ENCODE assay signal across 10 mouse cellular contexts in genomic region chr4:135241669-135242068, GRCm38 (mm10). TPM values are rescaled to one million over a fixed set of nuclear protein-coding genes. Genes with fewer than 3 reads are reported as not detected.
DNase-seq lines count a peak whose midpoint lies in the region; ATAC-seq and TF ChIP-seq lines count a peak whose summit lies in the region.
"Had no signal": no experiment of that assay in that cellular context is flagged by ENCODE, and none has a peak within 500 bp of the region (broad histone marks: within the 10 kb centered on the region; RNA-seq: fewer than 3 reads in every experiment).

No protein-coding gene starts in this region.

- H3K36me3 ChIP-seq in heart, adult 2 months (ENCODE audit: control insufficient read depth, insufficient read depth, low read length): peaks cover 27% of the 10 kb centered on the region
- H3K36me3 ChIP-seq in neural tube, embryonic 13.5 days: peaks cover 8% of the 10 kb centered on the region; the same call in 1 of the 2 replicates
- no peaks in the 10 kb centered on the region for H3K36me3 ChIP-seq in neural tube, embryonic 15.5 days
- H3K36me3 ChIP-seq in liver, embryonic 11.5 days (ENCODE audit: control insufficient read depth, insufficient read depth, low read length): peaks cover 6% of the 10 kb centered on the region

- TF ChIP-seq POLR2A in heart, adult 2 months (IDR thresholded peaks at IDR 0.05; ENCODE audit: insufficient read depth, low read depth, low read length): no peak

- DNase-seq in heart, adult 2 months: no peak
- DNase-seq in heart, postnatal 25 days (ENCODE audit: low spot score): no peak
- DNase-seq in liver, embryonic 11.5 days (ENCODE audit: low spot score): no peak
- no peak for DNase-seq in thymus, postnatal 10 days (ENCODE audit: low spot score in 2 of 2)
- no peak for DNase-seq in spleen, postnatal 36 days (ENCODE audit: low spot score in 2 of 2)
- DNase-seq: adrenal gland, postnatal 25 days; layer of hippocampus, postnatal 36 days had no signal

- no peak for TF ChIP-seq CTCF in heart, adult 2 months (IDR thresholded peaks at IDR 0.05)

- peaks cover 10% of the 10 kb centered on the region for H3K79me2 ChIP-seq in heart, adult 2 months (replicated peaks; ENCODE audit: control insufficient read depth, insufficient read depth, low read length)

- H3K27me3 ChIP-seq in heart, adult 2 months (ENCODE audit: control insufficient read depth, insufficient read depth, low read length): no peaks in the 10 kb centered on the region
- H3K27me3 ChIP-seq in neural tube, embryonic 13.5 days: no peaks in the 10 kb centered on the region
- H3K27me3 ChIP-seq in neural tube, embryonic 15.5 days (replicated peaks): no peaks in the 10 kb centered on the region
- H3K27me3 ChIP-seq in liver, embryonic 11.5 days (replicated peaks; ENCODE audit: control insufficient read depth, insufficient read depth, low read length): no peaks in the 10 kb centered on the region

- H3K4me3 ChIP-seq in heart, adult 2 months: no peak overlapping the region
- H3K4me3 ChIP-seq in neural tube, embryonic 13.5 days: no peak overlapping the region
- no peak overlapping the region for H3K4me3 ChIP-seq in neural tube, embryonic 15.5 days (replicated peaks)
- H3K4me3 ChIP-seq in liver, embryonic 11.5 days (ENCODE audit: low read depth, low read length): no peak overlapping the region

- H3K9me3 ChIP-seq in neural tube, embryonic 13.5 days: no peaks in the 10 kb centered on the region
- no peaks in the 10 kb centered on the region for H3K9me3 ChIP-seq in neural tube, embryonic 15.5 days (replicated peaks)
- no peaks in the 10 kb centered on the region for H3K9me3 ChIP-seq in liver, embryonic 11.5 days (ENCODE audit: control insufficient read depth, low read length)

- H3K4me2 ChIP-seq in neural tube, embryonic 13.5 days: no peak overlapping the region
- no peak overlapping the region for H3K4me2 ChIP-seq in neural tube, embryonic 15.5 days
- peak overlapping the region; percentile 44 for H3K4me2 ChIP-seq in liver, embryonic 11.5 days

- no peak overlapping the region for H3K9ac ChIP-seq in heart, adult 2 months (ENCODE audit: low read depth, low read length)
- no peak overlapping the region for H3K9ac ChIP-seq in neural tube, embryonic 13.5 days
- H3K9ac ChIP-seq in neural tube, embryonic 15.5 days (replicated peaks): no peak overlapping the region
- no peak overlapping the region; the same call in 1 of the 2 replicates for H3K9ac ChIP-seq in liver, embryonic 11.5 days (ENCODE audit: low read depth, low read length)

- 9% methylated on average over 5 of the region's 5 CpGs for WGBS in heart, adult 2 months
- WGBS in neural tube, embryonic 13.5 days: 55% methylated on average over 5 of the region's 5 CpGs
- WGBS in neural tube, embryonic 15.5 days: 50% methylated on average over 5 of the region's 5 CpGs
- WGBS in liver, embryonic 11.5 days: 26% methylated on average over 5 of the region's 5 CpGs

- peaks cover 31% of the 10 kb centered on the region for H3K4me1 ChIP-seq in heart, adult 2 months (ENCODE audit: control insufficient read depth, insufficient read depth, low read length)
- peaks cover 49% of the 10 kb centered on the region for H3K4me1 ChIP-seq in neural tube, embryonic 13.5 days (replicated peaks)
- H3K4me1 ChIP-seq in neural tube, embryonic 15.5 days: peaks cover 31% of the 10 kb centered on the region
- H3K4me1 ChIP-seq in liver, embryonic 11.5 days (replicated peaks; ENCODE audit: control insufficient read depth, insufficient read depth, low read length): peaks cover 63% of the 10 kb centered on the region

- ATAC-seq in neural tube, embryonic 13.5 days (ENCODE audit: low read depth): no peak
- no peak for ATAC-seq in neural tube, embryonic 15.5 days (ENCODE audit: low FRiP score)
- no peak for ATAC-seq in liver, embryonic 11.5 days (replicated peaks; ENCODE audit: low FRiP score)
- no peak for ATAC-seq in cerebellum, adult (ENCODE audit: insufficient number of reproducible peaks, low FRiP score, low TSS enrichment)

- intact Hi-C loops in heart, adult 2 months (cut with DNase I): no loop called here
- intact Hi-C loops in heart, postnatal 25 days (cut with DNase I): no loop called here

- no peak for TF ChIP-seq EP300 in heart, adult 2 months (IDR thresholded peaks at IDR 0.05; ENCODE audit: insufficient read depth, low read depth, low read length)

- H3K27ac ChIP-seq in heart, adult 2 months: peak overlapping the region; percentile 43
- 0 out of 2 replicates have a peak overlapping the region, but pooled peaks have one; percentile 2 for H3K27ac ChIP-seq in neural tube, embryonic 13.5 days (replicated peaks)
- no peak overlapping the region; the same call in 1 of the 2 replicates for H3K27ac ChIP-seq in neural tube, embryonic 15.5 days (replicated peaks)
- peak overlapping the region; percentile 49; the same call in 1 of the 2 replicates for H3K27ac ChIP-seq in liver, embryonic 11.5 days (ENCODE audit: low read depth, low read length)

RNA-seq across cellular contexts. Expression of gene Clic4, which starts 30.9 kb away (rescaled TPM):
- total RNA-seq in heart, adult 2 months (2021): 100 to 1,000 TPM; 248 to 249 TPM
- 148 and 227 TPM in 2 replicates for polyA plus RNA-seq in heart, adult 2 months (2012; rRNA removed)
- 100 to 1,000 TPM; 249 to 269 TPM for total RNA-seq in heart, postnatal 25 days (2021)
- 76.3 and 84.4 TPM in 2 replicates for polyA plus RNA-seq in neural tube, embryonic 13.5 days (2015; fragmentation: Nextera tagmentation; extraction: Ambion mirVana)
- 45.3 and 62.7 TPM in 2 replicates for polyA plus RNA-seq in neural tube, embryonic 15.5 days (2015; fragmentation: Nextera tagmentation; extraction: Ambion mirVana)
- polyA plus RNA-seq in liver, embryonic 11.5 days (2014; fragmentation: Nextera tagmentation; extraction: Ambion mirVana): 149 and 176 TPM in 2 replicates
